Mouse (Mus musculus) E14TG2a.4 (cell line): Measurements from ENCODE around the gene Crim1.

ENCODE experiments used
- CTCF ChIP-seq: conservative IDR thresholded peaks from 2 replicates; pipeline ENCODE4 v1.5.1; 2014; ENCODE audit warnings: low read length
- NANOG ChIP-seq: IDR thresholded peaks from 2 replicates; pipeline ENCODE4 v1.6.1; 2014; ENCODE audit warnings: borderline replicate concordance, low read length, mixed read lengths
- POU5F1 ChIP-seq: IDR thresholded peaks from 2 replicates; pipeline ENCODE4 v1.6.1; 2014; ENCODE audit warnings: low read length, borderline replicate concordance

- TF ChIP-seq CTCF, result no peak
- TF ChIP-seq POU5F1, result no peak
- TF ChIP-seq NANOG, result no peak
These were observed 219.2 kb downstream of the Crim1 start for GRCm38 (mm10) chr17:78419216-78419615.
